Mouse (Mus musculus): ENCODE measurements at regions not wholly inside any gene's neighbourhood (a gene's known extent, or its start where the extent isn't known, plus 50 kb on each side); places are given as distances from the start of the nearest gene placed in this dataset.

GRCm38 (mm10) chr10:97345347-97345746 lies 134.1 kb upstream of the Dcn start:
- no peak for ATAC-seq (ENCODE audit: insufficient read depth)

GRCm38 (mm10) chr10:97346949-97347348 lies 132.5 kb upstream of the Dcn start:
- Histone ChIP-seq H3K36me3 (replicated peaks; ENCODE audit: control insufficient read depth, insufficient read depth, low read depth) (no peaks in the 10 kb centered on the region), H3K27me3 (ENCODE audit: control insufficient read depth, insufficient read depth, low read length) (no peaks in the 10 kb centered on the region), H3K9ac (replicated peaks) (no peak overlapping the region), H3K9me3 (ENCODE audit: control insufficient read depth, low read length) (no peaks in the 10 kb centered on the region), H3K27ac (no peak overlapping the region), H3K4me3 (ENCODE audit: insufficient read depth in 1 of 2, low read depth in 2 of 2, low read length in 2 of 2) (no peak overlapping the region), H3K4me1 (replicated peaks; ENCODE audit: control insufficient read depth in 2 of 2, insufficient read depth in 2 of 2, low read length in 1 of 2) (no peaks in the 10 kb centered on the region), H3K4me2 (ENCODE audit: low read depth) (no peak overlapping the region)
- ATAC-seq (ENCODE audit: insufficient read depth) (no peak), DNase-seq (ENCODE audit: low read depth in 3 of 3, low spot score in 3 of 3) (no peak)
- 60% methylated on average over 2 of the region's 2 CpGs for WGBS (ENCODE audit: insufficient replicate concordance)
- TF ChIP-seq CTCF (IDR thresholded peaks at IDR 0.05; ENCODE audit: low read depth) = no peak
- TF ChIP-seq EP300 (IDR thresholded peaks at IDR 0.05; ENCODE audit: low read depth) = no peak

More at GRCm38 (mm10) chr10:97345347-97345746, 134.1 kb upstream of the Dcn start:
- DNase-seq (ENCODE audit: low read depth in 3 of 3, low spot score in 3 of 3) = peak in 1 of 3 experiments; percentile 3
- H3K36me3 ChIP-seq (replicated peaks; ENCODE audit: control insufficient read depth, insufficient read depth, low read depth) = no peaks in the 10 kb centered on the region
- H3K27me3 ChIP-seq (ENCODE audit: control insufficient read depth, insufficient read depth, low read length) = no peaks in the 10 kb centered on the region
- no peak overlapping the region for H3K27ac ChIP-seq
- H3K9me3 ChIP-seq (ENCODE audit: control insufficient read depth, low read length) = no peaks in the 10 kb centered on the region
- H3K4me2 ChIP-seq (ENCODE audit: low read depth) = no peak overlapping the region
- H3K9ac ChIP-seq (replicated peaks) = no peak overlapping the region
- TF ChIP-seq CTCF (IDR thresholded peaks at IDR 0.05; ENCODE audit: low read depth) = peak; percentile 82
- TF ChIP-seq EP300 (IDR thresholded peaks at IDR 0.05; ENCODE audit: low read depth) = no peak
- WGBS (ENCODE audit: insufficient replicate concordance) = 27% methylated on average over 6 of the region's 6 CpGs
- H3K4me1 ChIP-seq (replicated peaks; ENCODE audit: control insufficient read depth in 2 of 2, insufficient read depth in 2 of 2, low read length in 1 of 2) = no peaks in the 10 kb centered on the region
- no peak overlapping the region for H3K4me3 ChIP-seq (ENCODE audit: insufficient read depth in 1 of 2, low read depth in 2 of 2, low read length in 2 of 2)

GRCm38 (mm10) chr10:97368625-97369024 lies 110.8 kb upstream of the Dcn start:
- H3K27me3 ChIP-seq (ENCODE audit: control insufficient read depth, insufficient read depth, low read length) = no peaks in the 10 kb centered on the region

GRCm38 (mm10) chr10:97375824-97376223 lies 103.6 kb upstream of the Dcn start:
- TF ChIP-seq EP300 (IDR thresholded peaks at IDR 0.05; ENCODE audit: low read depth) (no peak), CTCF (IDR thresholded peaks at IDR 0.05; ENCODE audit: low read depth) (peak; percentile 72)
- no peak overlapping the region for H3K4me3 ChIP-seq (ENCODE audit: insufficient read depth in 1 of 2, low read depth in 2 of 2, low read length in 2 of 2)
- no peak overlapping the region for H3K4me2 ChIP-seq (ENCODE audit: low read depth)
- DNase-seq (ENCODE audit: low read depth in 3 of 3, low spot score in 3 of 3) (peak in 2 of 3 experiments; percentile 4 to 11), ATAC-seq (ENCODE audit: insufficient read depth) (no peak)
- no peaks in the 10 kb centered on the region for H3K36me3 ChIP-seq (replicated peaks; ENCODE audit: control insufficient read depth, insufficient read depth, low read depth)
- no peaks in the 10 kb centered on the region for H3K9me3 ChIP-seq (ENCODE audit: control insufficient read depth, low read length)
- no peak overlapping the region for H3K27ac ChIP-seq
- no peak overlapping the region for H3K9ac ChIP-seq (replicated peaks)
- WGBS (ENCODE audit: insufficient replicate concordance) = 8% methylated on average over 2 of the region's 2 CpGs
- H3K27me3 ChIP-seq (ENCODE audit: control insufficient read depth, insufficient read depth, low read length) = no peaks in the 10 kb centered on the region
- H3K4me1 ChIP-seq (replicated peaks; ENCODE audit: control insufficient read depth in 2 of 2, insufficient read depth in 2 of 2, low read length in 1 of 2) = no peaks in the 10 kb centered on the region

More at GRCm38 (mm10) chr10:97368625-97369024, 110.8 kb upstream of the Dcn start:
- ATAC-seq (ENCODE audit: insufficient read depth) (no peak), DNase-seq (ENCODE audit: low read depth in 3 of 3, low spot score in 3 of 3) (no peak)
- Histone ChIP-seq H3K9ac (replicated peaks) (no peak overlapping the region), H3K4me3 (ENCODE audit: insufficient read depth in 1 of 2, low read depth in 2 of 2, low read length in 2 of 2) (no peak overlapping the region), H3K36me3 (replicated peaks; ENCODE audit: control insufficient read depth, insufficient read depth, low read depth) (no peaks in the 10 kb centered on the region), H3K9me3 (ENCODE audit: control insufficient read depth, low read length) (no peaks in the 10 kb centered on the region), H3K4me1 (replicated peaks; ENCODE audit: control insufficient read depth in 2 of 2, insufficient read depth in 2 of 2, low read length in 1 of 2) (no peaks in the 10 kb centered on the region), H3K27ac (no peak overlapping the region), H3K4me2 (ENCODE audit: low read depth) (no peak overlapping the region)
- TF ChIP-seq CTCF (IDR thresholded peaks at IDR 0.05; ENCODE audit: low read depth) = no peak
- no peak for TF ChIP-seq EP300 (IDR thresholded peaks at IDR 0.05; ENCODE audit: low read depth)
- WGBS (ENCODE audit: insufficient replicate concordance) = 60% methylated on average over 3 of the region's 3 CpGs

- no peak for ATAC-seq (ENCODE audit: insufficient read depth)
- no peak overlapping the region for H3K27ac ChIP-seq
These were observed 103.0 kb upstream of the Dcn start for GRCm38 (mm10) chr10:97376376-97376775.

More at GRCm38 (mm10) chr10:97376376-97376775, 103.0 kb upstream of the Dcn start:
- no peaks in the 10 kb centered on the region for H3K4me1 ChIP-seq (replicated peaks; ENCODE audit: control insufficient read depth in 2 of 2, insufficient read depth in 2 of 2, low read length in 1 of 2)
- no peak for TF ChIP-seq CTCF (IDR thresholded peaks at IDR 0.05; ENCODE audit: low read depth)
- no peak for TF ChIP-seq EP300 (IDR thresholded peaks at IDR 0.05; ENCODE audit: low read depth)
- no peak overlapping the region for H3K4me3 ChIP-seq (ENCODE audit: insufficient read depth in 1 of 2, low read depth in 2 of 2, low read length in 2 of 2)
- H3K9ac ChIP-seq (replicated peaks) = no peak overlapping the region
- H3K27me3 ChIP-seq (ENCODE audit: control insufficient read depth, insufficient read depth, low read length) = no peaks in the 10 kb centered on the region
- H3K9me3 ChIP-seq (ENCODE audit: control insufficient read depth, low read length) = no peaks in the 10 kb centered on the region
- H3K36me3 ChIP-seq (replicated peaks; ENCODE audit: control insufficient read depth, insufficient read depth, low read depth) = no peaks in the 10 kb centered on the region
- H3K4me2 ChIP-seq (ENCODE audit: low read depth) = no peak overlapping the region
- 47% methylated on average over 4 of the region's 4 CpGs for WGBS (ENCODE audit: insufficient replicate concordance)
- no peak for DNase-seq (ENCODE audit: low read depth in 3 of 3, low spot score in 3 of 3)

Measured in liver, embryonic 14.5 days (tissue).